Mouse (Mus musculus) ES-E14 (cell line): Measurements from ENCODE around the gene Abca7. TPM values are rescaled to one million over a fixed set of nuclear protein-coding genes. Genes with fewer than 3 reads are reported as not detected.
A peak's percentile ranks its signal among the peaks of the same experiment; 100 is the strongest.

ENCODE experiments used
- DNase-seq: peaks from one replicate; pipeline ENCODE4 v3.0.0-alpha.2; 2013; ENCODE audit warnings: low read depth, low spot score
- H3K27ac ChIP-seq: 2 replicates; pipeline ENCODE4 v1.5.1; 2012; ENCODE audit warnings: low read depth, mild to moderate bottlenecking, low read length, moderate library complexity, mixed read lengths; ENCODE audit not compliant: poor library complexity, insufficient read depth, severe bottlenecking
- H3K36me3 ChIP-seq: 2 replicates; pipeline ENCODE4 v1.6.1; 2012; ENCODE audit warnings: mild to moderate bottlenecking, low read length, moderate library complexity, mixed read lengths; ENCODE audit not compliant: control insufficient read depth, poor library complexity, insufficient read depth, severe bottlenecking
- H3K4me1 ChIP-seq, 2 experiments: fragments of 150-350 bp in 1 of 2; sonication (generic) in 1 of 2; 2 replicates each; pipeline ENCODE4 v1.6.1; 2012; ENCODE audit warnings: low read length in 2 of 2, mild to moderate bottlenecking in 1 of 2, mixed read lengths in 1 of 2; ENCODE audit not compliant: control insufficient read depth in 2 of 2, insufficient read depth in 2 of 2, poor library complexity in 1 of 2
- H3K4me3 ChIP-seq, 2 experiments: fragments of 150-350 bp in 1 of 2; sonication (generic) in 1 of 2; 2 replicates each; pipeline ENCODE4 v1.5.1; 2012; ENCODE audit warnings: low read length in 2 of 2, low read depth in 1 of 2, mild to moderate bottlenecking in 1 of 2, mixed read lengths in 1 of 2; ENCODE audit not compliant: insufficient read depth in 1 of 2, poor library complexity in 1 of 2, severe bottlenecking in 1 of 2
- H3K9ac ChIP-seq: 2 replicates; pipeline ENCODE4 v1.6.1; 2012; ENCODE audit warnings: low read depth, mild to moderate bottlenecking, low read length, mixed read lengths; ENCODE audit not compliant: poor library complexity, insufficient read depth, severe bottlenecking
- H3K9me3 ChIP-seq: fragments of 150-350 bp; sonication (generic); 2 replicates; pipeline ENCODE4 v1.6.1; 2012; ENCODE audit warnings: low read depth, mild to moderate bottlenecking, low read length; ENCODE audit not compliant: control insufficient read depth, insufficient read depth
- CHD2 ChIP-seq: IDR thresholded peaks from 2 replicates; pipeline ENCODE4 v1.6.1; 2014; ENCODE audit warnings: mild to moderate bottlenecking, low read depth, low read length, inconsistent platforms
- HCFC1 ChIP-seq: IDR thresholded peaks from 2 replicates; pipeline ENCODE4 v1.6.1; 2012; ENCODE audit warnings: low read length, inconsistent platforms, borderline replicate concordance; ENCODE audit not compliant: insufficient read depth
- MAFK ChIP-seq: IDR thresholded peaks from 2 replicates; pipeline ENCODE4 v1.6.1; 2014; ENCODE audit warnings: mild to moderate bottlenecking, low read depth, low read length, inconsistent platforms; ENCODE audit not compliant: insufficient read depth
- ZC3H11A ChIP-seq: IDR thresholded peaks from 2 replicates; pipeline ENCODE4 v1.6.1; 2012; ENCODE audit warnings: low read depth, mild to moderate bottlenecking, inconsistent platforms, low read length, borderline replicate concordance
- ZNF384 ChIP-seq: IDR thresholded peaks from 2 replicates; pipeline ENCODE4 v1.6.1; 2012; ENCODE audit warnings: low read depth, low read length, inconsistent platforms
- in situ Hi-C, 2 experiments: fragments of 600-800 bp; cut with MboI; formaldehyde crosslinking; loops; one replicate each; pipeline ENCODE4 v1.15.1; 2025; ENCODE audit warnings: low sequenced_read_pairs in 2 of 2, inconsistent platforms in 1 of 2; ENCODE audit not compliant: unreplicated experiment in 2 of 2
- total RNA-seq: library from RNA; depleted of rRNA; stranded (reverse); fragments of 300-350 nt; gene quantifications from 2 replicates; pipeline ENCODE4 v1.2.3, GENCODE M21; 2012

Gene Abca7
- total RNA-seq, 1 experiment, result 8.8 TPM

DNA sequence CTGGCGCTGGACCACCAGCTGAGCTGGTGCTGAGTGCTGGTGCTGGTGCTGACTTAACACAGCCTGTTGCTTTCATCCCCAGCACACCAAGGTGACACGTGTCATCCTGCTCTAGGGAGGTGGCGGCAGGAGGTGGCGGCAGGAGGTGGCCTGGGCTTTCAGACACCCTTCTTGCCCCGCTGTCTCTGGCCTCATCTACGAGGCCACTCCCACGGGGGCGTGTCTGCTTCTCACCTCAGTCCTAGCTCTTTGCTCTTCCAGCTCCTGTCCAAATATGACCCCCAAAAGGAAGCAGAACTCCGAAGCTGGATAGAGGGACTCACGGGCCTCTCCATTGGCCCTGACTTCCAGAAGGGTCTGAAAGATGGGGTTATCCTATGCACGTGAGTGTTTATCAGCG, 5.2 kb upstream of the Abca7 start:
- no peak overlapping the region for H3K27ac ChIP-seq
- H3K9me3 ChIP-seq, result no peaks in the 10 kb centered on the region
- no peak overlapping the region for H3K9ac ChIP-seq
- no peak overlapping the region for H3K4me3 ChIP-seq
- peaks cover 6 to 16% of the 10 kb centered on the region in 2 experiments for H3K4me1 ChIP-seq
- H3K36me3 ChIP-seq, result peaks cover 14% of the 10 kb centered on the region; the same call in 1 of the 2 replicates
- TF ChIP-seq ZC3H11A (no peak), MAFK (no peak)
- no peak for DNase-seq
- in situ Hi-C loops, result loop anchor here in 1 of 2 experiments (25.0 kb wide), 1 partner anchor 121 kb away; the partner anchor contains the start of genes Sbno2 and Stk11

DNA sequence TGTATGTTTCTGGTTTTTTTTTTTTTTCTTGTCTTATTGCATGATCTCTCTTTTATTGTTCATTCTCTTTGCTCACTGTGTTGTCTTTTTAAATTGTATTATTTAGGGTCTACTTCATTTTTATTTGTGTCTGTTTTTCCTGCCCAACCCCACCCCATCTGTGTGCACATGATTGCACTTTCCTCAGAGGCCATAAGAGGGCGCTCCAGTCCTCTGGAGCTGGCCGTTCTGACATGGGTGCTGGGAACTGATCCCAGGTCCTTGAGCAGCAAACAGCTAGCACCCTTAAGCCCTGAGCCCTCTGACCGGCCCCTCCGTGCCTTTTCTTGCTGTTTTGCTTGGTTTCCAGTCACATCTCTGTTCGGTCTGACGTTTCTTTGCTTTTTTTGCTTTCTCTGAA, 4.7 kb upstream of the Abca7 start:
- no peak for DNase-seq
- Histone ChIP-seq H3K27ac (no peak overlapping the region), H3K36me3 (peaks cover 14% of the 10 kb centered on the region; the same call in 1 of the 2 replicates), H3K9me3 (no peaks in the 10 kb centered on the region), H3K4me1 (peaks cover 6 to 14% of the 10 kb centered on the region in 2 experiments), H3K9ac (no peak overlapping the region), H3K4me3 (no peak overlapping the region)
- no peak for TF ChIP-seq HCFC1
- no peak for TF ChIP-seq CHD2
- TF ChIP-seq ZC3H11A, result 0 out of 2 replicates have a peak, but pooled peaks have one; percentile 14
- no peak for TF ChIP-seq MAFK
- 0 out of 2 replicates have a peak, but pooled peaks have one; percentile 14 for TF ChIP-seq ZNF384
- in situ Hi-C loops, result loop anchor here in 1 of 2 experiments (25.0 kb wide), 1 partner anchor 121 kb away; the partner anchor contains the start of genes Sbno2 and Stk11

DNA sequence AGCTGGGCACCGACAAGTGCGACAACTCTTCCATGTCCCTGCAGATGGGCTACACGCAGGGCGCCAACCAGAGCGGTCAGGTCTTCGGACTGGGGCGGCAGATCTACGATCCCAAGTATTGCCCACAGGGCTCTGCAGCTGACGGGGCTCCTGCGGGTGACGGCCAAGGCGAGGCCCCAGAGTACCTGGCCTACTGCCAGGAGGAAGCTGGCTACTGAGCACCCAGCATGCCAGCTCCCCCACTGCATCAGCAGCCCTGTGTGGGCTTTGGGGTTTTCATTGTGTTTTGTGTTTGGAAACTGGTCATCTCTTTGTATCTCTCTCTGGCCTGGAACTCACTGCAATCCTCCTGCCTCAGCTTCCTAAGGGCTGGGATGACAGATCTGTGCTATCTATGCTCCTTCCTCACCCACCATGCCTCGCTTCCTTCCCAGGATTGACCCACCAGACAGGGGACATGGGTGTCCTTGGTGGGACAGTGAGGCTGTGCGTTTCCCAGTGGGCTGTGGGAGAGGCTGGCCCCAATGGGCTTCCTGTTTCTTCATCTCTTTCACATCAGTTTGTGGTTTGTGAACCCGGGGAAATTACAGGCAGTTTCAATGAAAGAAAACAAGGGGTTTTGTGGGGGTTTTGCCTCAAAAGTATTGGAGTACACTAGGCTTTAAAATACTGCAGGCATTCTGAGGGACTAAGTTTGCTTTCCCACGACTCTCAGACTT, 1.7 kb upstream of the Abca7 start:
- TF ChIP-seq MAFK (no peak), HCFC1 (no peak), ZC3H11A (no peak), ZNF384 (no peak), CHD2 (no peak)
- Histone ChIP-seq H3K27ac (no peak overlapping the region), H3K9me3 (no peaks in the 10 kb centered on the region), H3K4me1 (peaks cover 0 to 13% of the 10 kb centered on the region in 2 experiments; a peak in 1 of 4 replicates), H3K9ac (no peak overlapping the region), H3K36me3 (peaks cover 14% of the 10 kb centered on the region; the same call in 1 of the 2 replicates), H3K4me3 (no peak overlapping the region)
- DNase-seq, result no peak
- in situ Hi-C loops, result loop anchor here in 1 of 2 experiments (25.0 kb wide), 1 partner anchor 118 kb away; the partner anchor contains the start of genes Sbno2 and Stk11

DNA sequence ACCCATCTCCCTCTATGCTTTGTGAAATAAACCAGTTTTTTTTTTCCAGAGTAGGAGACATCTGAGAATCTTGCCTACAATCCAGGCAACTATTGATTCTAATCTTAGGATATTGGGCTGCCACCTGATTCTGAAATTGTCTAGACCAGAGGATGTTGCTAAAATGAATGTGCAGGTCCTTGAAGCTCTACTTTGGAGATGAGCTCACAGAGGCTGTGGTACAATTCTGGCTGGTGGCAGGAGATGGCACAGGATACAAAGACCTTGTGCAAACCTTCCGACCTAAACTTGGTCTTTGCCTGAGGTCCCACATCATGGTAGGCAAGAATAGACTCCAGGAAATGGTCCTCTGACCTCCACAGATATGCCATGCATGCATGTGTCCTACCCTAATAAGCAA, 658 bp upstream of the Abca7 start:
- no peak overlapping the region for H3K9ac ChIP-seq
- no peak overlapping the region for H3K27ac ChIP-seq
- no peaks in the 10 kb centered on the region for H3K9me3 ChIP-seq
- DNase-seq, result no peak
- in situ Hi-C loops, result loop anchor here in 1 of 2 experiments (25.0 kb wide), 1 partner anchor 117 kb away; the partner anchor contains the start of genes Sbno2 and Stk11
- H3K4me1 ChIP-seq, result peaks cover 0 to 11% of the 10 kb centered on the region in 2 experiments; a peak in 1 of 4 replicates
- H3K36me3 ChIP-seq, result peaks cover 14% of the 10 kb centered on the region; the same call in 1 of the 2 replicates
- no peak overlapping the region for H3K4me3 ChIP-seq
- TF ChIP-seq ZC3H11A, result no peak
- TF ChIP-seq ZNF384, result no peak
- TF ChIP-seq CHD2, result no peak
